Mouse (Mus musculus): Measurements from ENCODE around the gene Lhfpl4. TPM values are rescaled to one million over a fixed set of nuclear protein-coding genes. Genes with fewer than 3 reads are reported as not detected.
A peak's percentile ranks its signal among the peaks of the same experiment; 100 is the strongest.

The Lhfpl4 gene
- polyA plus RNA-seq, 1 experiment from 2014 or later: 1.0 TPM

DNA sequence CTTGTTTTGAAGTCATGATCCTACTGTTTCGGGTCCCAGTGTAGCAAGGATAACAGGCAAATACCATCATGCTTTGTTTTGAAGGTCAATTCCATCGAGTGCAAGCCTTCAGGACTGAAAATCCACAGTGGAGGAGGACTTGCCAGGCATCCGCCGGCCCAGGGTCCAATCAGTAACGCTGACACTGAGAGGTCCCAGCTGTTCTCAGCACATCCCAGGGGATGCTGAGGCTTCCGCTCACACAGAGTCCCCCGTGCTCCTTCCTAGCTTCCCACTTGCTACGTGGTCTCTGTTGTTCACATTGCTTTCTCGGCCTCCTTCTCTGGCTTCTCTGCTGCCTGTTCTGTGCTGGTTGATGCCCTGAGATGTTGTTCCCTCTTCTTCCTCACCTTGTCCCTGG lies 11.0 kb downstream of the Lhfpl4 start:
- no peaks in the 10 kb centered on the region for H3K4me1 ChIP-seq
- no peak overlapping the region for H3K27ac ChIP-seq
- 63% methylated on average over 9 of the region's 9 CpGs for WGBS
- H3K27me3 ChIP-seq (ENCODE audit: insufficient read depth, poor library complexity, severe bottlenecking): 0 out of 2 replicates have a peak, but pooled peaks cover 4% of the 10 kb centered on the region
- H3K36me3 ChIP-seq: no peaks in the 10 kb centered on the region
- H3K9me3 ChIP-seq: no peaks in the 10 kb centered on the region
- DNase-seq (ENCODE audit: low spot score): no peak
- no peak overlapping the region for H3K4me3 ChIP-seq

DNA sequence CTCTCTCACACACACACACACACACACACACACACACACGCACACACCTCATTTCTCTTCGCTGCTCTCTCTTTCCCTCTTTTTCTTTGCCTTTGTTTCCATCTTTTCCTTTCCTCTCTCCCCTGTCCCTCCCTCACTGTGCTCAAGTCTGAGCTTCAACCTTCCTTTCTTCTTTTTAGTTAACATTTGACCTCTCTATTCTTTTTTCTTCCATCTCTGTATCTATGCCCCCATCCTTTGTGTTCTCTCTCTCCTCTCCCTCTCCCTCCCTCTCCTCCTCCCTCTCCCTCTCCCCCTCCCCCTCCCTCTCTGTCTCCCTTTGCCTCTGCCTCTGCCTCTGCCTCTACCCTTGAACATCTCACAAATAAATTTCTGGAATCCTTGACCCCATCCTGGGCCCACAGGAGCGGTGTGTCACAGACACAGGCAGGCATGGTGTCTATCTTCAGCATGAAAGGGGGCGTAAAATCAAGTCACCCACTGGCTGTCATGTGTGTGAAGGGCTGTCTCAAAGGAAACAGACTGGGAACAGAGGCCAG lies 15.9 kb downstream of the Lhfpl4 start:
- Histone ChIP-seq H3K9me3 (no peaks in the 10 kb centered on the region), H3K27ac (no peak overlapping the region), H3K27me3 (ENCODE audit: insufficient read depth, poor library complexity, severe bottlenecking) (0 out of 2 replicates have a peak, but pooled peaks cover 8% of the 10 kb centered on the region), H3K36me3 (no peaks in the 10 kb centered on the region), H3K4me3 (no peak overlapping the region), H3K4me1 (no peaks in the 10 kb centered on the region)
- 50% methylated on average over 4 of the region's 4 CpGs for WGBS
- no peak for DNase-seq (ENCODE audit: low spot score)

DNA sequence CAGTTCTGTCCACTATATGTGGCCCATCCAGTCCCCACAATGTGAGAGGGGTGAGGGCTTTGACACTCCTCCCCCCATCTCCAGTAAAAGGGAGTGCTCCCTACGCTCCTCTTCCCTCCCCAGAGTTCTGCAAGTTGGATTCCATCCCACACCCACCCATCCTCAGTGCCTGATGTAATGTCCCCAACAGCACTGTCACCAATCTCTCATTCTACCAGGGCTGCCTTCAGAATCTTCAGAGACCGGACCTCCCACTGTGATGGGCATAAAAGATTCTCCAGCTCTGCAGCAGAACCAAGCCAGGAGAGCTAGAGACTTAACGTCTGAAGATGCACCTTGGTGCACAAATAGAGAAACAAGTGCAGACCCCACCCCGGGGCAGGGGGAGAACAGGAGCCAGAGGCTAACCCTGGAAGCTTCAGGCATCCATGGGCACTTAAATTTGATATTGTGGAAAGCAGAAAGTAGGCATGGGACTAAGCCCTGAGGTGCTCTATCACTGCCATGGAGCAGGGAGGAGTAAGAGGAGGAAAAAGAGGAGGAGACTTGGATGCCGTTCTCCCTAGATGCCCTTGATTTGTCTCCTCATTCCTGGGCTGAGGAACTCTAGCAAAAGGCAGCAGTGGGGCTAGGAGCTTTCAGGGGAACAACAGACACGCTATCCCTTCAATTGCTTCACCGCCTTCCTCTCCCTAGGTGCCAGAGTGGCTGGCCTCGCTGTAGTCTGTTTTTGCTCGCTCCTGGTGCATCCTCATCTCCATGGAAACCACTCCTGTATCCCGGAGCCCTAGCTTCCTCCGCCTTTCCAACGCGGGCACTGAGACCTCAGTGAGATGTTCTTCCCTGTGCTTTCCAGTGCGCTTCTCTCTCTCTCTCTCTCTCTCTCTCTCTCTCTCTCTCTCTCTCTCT lies 16.6 kb downstream of the Lhfpl4 start:
- H3K4me3 ChIP-seq: no peak overlapping the region
- H3K27me3 ChIP-seq (ENCODE audit: insufficient read depth, poor library complexity, severe bottlenecking): 0 out of 2 replicates have a peak, but pooled peaks cover 8% of the 10 kb centered on the region
- DNase-seq (ENCODE audit: low spot score): no peak
- H3K9me3 ChIP-seq: no peaks in the 10 kb centered on the region
- H3K36me3 ChIP-seq: no peaks in the 10 kb centered on the region
- H3K27ac ChIP-seq: no peak overlapping the region
- H3K4me1 ChIP-seq: no peaks in the 10 kb centered on the region
- 20% methylated on average over 14 of the region's 14 CpGs for WGBS

DNA sequence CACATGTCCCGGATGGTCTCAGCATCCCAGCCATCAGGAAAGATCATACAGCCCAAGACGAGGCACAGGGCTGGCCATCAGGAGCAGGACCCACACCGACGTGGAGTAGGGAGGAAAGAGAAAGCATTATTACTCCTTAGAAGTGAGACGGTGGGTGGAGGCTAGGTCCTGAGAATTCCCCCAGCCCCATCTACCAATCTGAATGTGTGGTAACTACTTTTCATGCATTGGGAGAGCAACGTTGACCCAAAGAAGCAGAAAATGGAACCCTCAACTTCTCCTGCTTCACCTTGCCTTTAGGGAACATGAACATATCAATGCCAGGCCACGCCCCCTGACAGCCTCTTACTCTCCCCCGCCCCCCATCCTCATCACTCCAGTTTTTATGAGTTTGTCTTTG lies 18.6 kb downstream of the Lhfpl4 start:
- WGBS: 80% methylated on average over 8 of the region's 8 CpGs
- H3K9me3 ChIP-seq: no peaks in the 10 kb centered on the region
- H3K27me3 ChIP-seq (ENCODE audit: insufficient read depth, poor library complexity, severe bottlenecking): 0 out of 2 replicates have a peak, but pooled peaks cover 8% of the 10 kb centered on the region

DNA sequence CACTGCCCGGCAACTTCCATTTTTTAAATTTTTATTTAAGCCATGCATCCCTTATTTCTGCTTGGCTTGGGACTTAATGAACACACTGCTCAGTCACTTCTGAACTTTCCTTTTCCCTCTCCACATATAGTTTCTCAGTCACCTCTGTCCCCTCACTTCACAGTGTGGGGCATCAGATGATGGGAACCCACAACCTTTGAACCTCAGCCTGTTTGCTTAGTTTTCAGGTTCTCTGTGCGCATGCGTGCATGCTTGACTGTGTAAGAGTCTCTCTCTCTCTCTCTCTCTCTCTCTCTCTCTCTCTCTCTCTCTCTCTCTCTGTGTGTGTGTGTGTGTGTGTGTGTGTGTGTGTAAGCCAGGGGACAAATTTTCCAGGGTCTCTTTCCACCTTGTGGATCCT lies 19.7 kb downstream of the Lhfpl4 start:
- no peak overlapping the region for H3K27ac ChIP-seq

More for the DNA sequence above, 18.6 kb downstream of the Lhfpl4 start:
- no peaks in the 10 kb centered on the region for H3K4me1 ChIP-seq
- no peak overlapping the region for H3K27ac ChIP-seq
- no peak for DNase-seq (ENCODE audit: low spot score)
- H3K36me3 ChIP-seq: no peaks in the 10 kb centered on the region
- H3K4me3 ChIP-seq: no peak overlapping the region

DNA sequence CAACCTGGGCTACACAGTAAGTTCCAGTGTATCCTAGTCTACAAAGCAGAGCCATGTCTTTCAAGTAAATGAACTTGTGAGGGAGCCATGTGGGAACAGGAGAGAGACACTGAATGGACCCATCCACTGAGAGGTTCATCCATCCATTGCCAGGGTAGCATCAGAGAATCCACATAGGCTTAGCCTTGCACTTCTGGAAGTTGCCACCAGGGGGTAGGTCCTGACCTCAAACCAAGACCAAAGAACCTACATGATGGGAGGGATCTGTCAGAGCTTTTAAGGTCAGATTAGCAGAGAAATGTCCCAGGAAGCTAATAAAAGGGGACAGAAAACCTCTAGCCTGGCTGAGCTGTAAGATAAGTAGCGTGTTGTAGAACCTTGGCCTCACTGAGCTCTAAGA lies 22.6 kb downstream of the Lhfpl4 start:
- no peaks in the 10 kb centered on the region for H3K9me3 ChIP-seq
- H3K27me3 ChIP-seq (ENCODE audit: insufficient read depth, poor library complexity, severe bottlenecking): no peaks in the 10 kb centered on the region
- H3K4me3 ChIP-seq: no peak overlapping the region
- DNase-seq (ENCODE audit: low spot score): no peak
- 35% methylated on average over 1 of the region's 1 CpGs for WGBS
- no peak overlapping the region for H3K27ac ChIP-seq
- peaks cover 5% of the 10 kb centered on the region; the same call in 1 of the 2 replicates for H3K4me1 ChIP-seq
- no peaks in the 10 kb centered on the region for H3K36me3 ChIP-seq

More for the DNA sequence above, 19.7 kb downstream of the Lhfpl4 start:
- no peaks in the 10 kb centered on the region for H3K36me3 ChIP-seq
- DNase-seq (ENCODE audit: low spot score): no peak
- H3K9me3 ChIP-seq: no peaks in the 10 kb centered on the region
- no peak overlapping the region for H3K4me3 ChIP-seq
- WGBS: 90% methylated on average over 3 of the region's 3 CpGs
- peaks cover 5% of the 10 kb centered on the region; the same call in 1 of the 2 replicates for H3K4me1 ChIP-seq
- 0 out of 2 replicates have a peak, but pooled peaks cover 8% of the 10 kb centered on the region for H3K27me3 ChIP-seq (ENCODE audit: insufficient read depth, poor library complexity, severe bottlenecking)

DNA sequence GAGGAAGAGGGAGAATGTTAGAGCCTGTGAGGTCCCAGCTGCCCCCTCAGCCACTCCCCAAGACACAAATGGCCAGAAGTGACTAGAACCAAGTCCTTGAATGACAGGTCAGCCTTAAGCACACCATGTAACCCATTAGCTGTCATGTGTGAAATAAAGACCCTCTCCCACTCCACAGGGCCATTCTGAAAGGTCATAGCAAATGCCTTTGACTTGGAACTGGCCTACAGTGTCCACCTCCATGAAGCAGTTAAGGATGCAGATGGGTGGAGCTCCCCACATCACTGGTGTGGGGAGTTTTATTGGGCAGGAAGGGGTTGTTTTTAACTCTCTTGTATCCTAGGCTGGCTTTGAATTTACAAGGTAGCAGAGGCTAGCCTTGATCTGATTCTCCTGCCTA lies 23.2 kb downstream of the Lhfpl4 start:
- no peak for DNase-seq (ENCODE audit: low spot score)
- Histone ChIP-seq H3K9me3 (no peaks in the 10 kb centered on the region), H3K36me3 (no peaks in the 10 kb centered on the region), H3K4me3 (no peak overlapping the region), H3K27me3 (ENCODE audit: insufficient read depth, poor library complexity, severe bottlenecking) (no peaks in the 10 kb centered on the region), H3K4me1 (peaks cover 11% of the 10 kb centered on the region), H3K27ac (no peak overlapping the region)

DNA sequence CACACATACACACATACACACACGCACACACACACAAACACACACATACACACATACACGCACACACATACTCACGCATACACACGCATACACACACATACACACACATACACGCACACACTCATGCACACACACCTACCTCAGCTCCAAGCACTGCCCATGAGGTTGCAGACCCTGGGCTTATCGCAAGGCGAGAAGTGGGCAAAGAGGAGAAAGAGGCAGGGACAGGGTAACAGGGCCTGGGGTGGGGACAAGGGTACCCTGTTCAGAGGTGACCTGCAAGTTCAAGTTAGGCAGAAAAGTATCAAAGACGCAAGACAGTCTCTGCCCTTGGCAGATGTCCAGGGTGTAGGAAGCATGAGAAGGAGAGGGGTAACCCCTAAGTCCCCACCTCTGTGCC lies 24.5 kb downstream of the Lhfpl4 start:
- peaks cover 18% of the 10 kb centered on the region for H3K4me1 ChIP-seq
- no peak overlapping the region for H3K4me3 ChIP-seq
- H3K9me3 ChIP-seq: no peaks in the 10 kb centered on the region
- H3K36me3 ChIP-seq: no peaks in the 10 kb centered on the region
- no peaks in the 10 kb centered on the region for H3K27me3 ChIP-seq (ENCODE audit: insufficient read depth, poor library complexity, severe bottlenecking)
- DNase-seq (ENCODE audit: low spot score): no peak
- H3K27ac ChIP-seq: 0 out of 2 replicates have a peak overlapping the region, but pooled peaks have one; percentile 32
- 84% methylated on average over 8 of the region's 8 CpGs for WGBS

DNA sequence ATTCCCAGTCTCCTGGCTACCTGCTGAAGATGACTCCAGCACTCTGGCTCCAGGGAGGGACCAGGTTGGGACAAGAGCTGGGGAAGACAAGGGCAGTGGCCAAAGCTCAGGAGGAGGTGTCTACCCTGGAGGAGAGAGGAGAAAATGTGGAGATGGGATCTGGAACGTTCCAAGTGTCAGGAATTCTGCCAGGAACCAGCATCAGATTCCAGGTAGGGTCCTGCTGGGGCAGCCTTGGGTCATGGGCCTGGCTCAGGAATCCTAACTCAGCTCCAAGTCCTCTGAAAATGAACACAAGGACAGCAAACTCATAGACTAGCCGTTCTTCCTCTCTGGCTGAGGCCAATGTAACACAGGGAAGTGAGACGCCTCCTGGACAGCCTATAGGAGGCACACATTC lies 25.3 kb downstream of the Lhfpl4 start:
- Histone ChIP-seq H3K27ac (no peak overlapping the region), H3K9me3 (no peaks in the 10 kb centered on the region), H3K27me3 (ENCODE audit: insufficient read depth, poor library complexity, severe bottlenecking) (no peaks in the 10 kb centered on the region), H3K4me3 (no peak overlapping the region), H3K4me1 (peaks cover 18% of the 10 kb centered on the region), H3K36me3 (no peaks in the 10 kb centered on the region)
- DNase-seq (ENCODE audit: low spot score): no peak
- WGBS: 74% methylated on average over 3 of the region's 3 CpGs

DNA sequence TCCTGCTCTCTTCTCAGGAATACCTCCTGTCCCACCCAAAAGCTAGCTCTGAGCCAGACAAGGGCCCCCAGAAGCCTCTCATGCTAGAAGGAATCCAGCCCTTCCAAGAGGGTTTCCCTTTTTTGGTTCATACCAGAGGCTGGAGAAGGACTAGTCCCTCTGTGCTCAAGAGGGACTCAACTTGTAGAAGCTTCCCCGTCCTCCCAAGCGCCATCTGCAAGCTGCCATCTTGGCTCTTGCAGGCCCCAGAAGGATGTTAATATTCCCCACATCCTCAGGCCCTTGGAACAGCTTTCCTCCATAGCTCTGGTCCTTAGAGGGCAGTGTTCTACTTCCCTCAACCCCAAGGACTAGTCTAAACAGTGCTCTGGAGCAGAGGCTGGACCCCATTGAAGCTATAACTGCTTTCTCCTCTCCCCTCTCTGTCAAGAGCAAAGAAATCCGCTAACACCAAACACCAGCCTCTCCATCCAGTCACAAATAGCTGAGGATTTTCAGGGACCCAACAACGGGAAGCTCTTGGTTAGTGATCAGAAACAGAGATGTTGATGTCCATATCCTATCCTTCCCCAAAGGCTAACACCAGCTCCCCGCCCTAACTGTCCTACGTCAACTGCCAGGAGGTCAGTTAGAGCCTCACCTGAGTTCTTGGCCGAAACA lies 26.7 kb downstream of the Lhfpl4 start:
- Histone ChIP-seq H3K4me1 (peaks cover 18% of the 10 kb centered on the region), H3K27me3 (ENCODE audit: insufficient read depth, poor library complexity, severe bottlenecking) (no peaks in the 10 kb centered on the region), H3K9me3 (no peaks in the 10 kb centered on the region), H3K4me3 (no peak overlapping the region), H3K36me3 (no peaks in the 10 kb centered on the region), H3K27ac (no peak overlapping the region)
- 82% methylated on average over 7 of the region's 7 CpGs for WGBS
- no peak for DNase-seq (ENCODE audit: low spot score)

DNA sequence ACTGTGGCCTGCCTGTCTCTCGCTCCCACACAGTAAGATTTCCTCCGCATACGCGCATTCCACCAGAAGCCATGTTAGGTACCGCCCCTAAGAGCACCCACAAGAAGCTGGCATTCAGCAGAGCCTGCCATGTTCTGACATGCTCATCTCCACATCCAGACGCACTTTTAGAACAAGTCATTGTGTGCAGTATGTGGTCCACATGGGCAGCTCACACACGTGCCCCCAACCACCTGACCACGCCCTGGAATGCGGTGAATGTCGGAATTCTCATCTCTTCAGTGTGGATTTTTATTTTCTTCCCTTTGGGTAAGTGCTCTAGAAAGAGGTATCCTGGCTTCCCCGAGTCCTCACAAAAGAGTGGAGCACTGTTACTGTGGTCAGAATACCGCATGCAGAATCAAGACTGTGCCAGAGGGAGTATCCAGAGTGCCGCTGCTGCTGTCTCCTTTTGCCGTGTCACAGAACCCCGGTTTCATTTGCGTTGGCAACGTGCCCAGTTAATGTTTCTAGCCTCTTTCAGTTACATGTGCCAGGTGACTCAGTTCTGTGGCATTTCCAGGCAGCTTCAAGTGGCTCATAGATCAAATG lies 28.4 kb downstream of the Lhfpl4 start:
- Histone ChIP-seq H3K36me3 (no peaks in the 10 kb centered on the region), H3K9me3 (no peaks in the 10 kb centered on the region), H3K4me3 (no peak overlapping the region), H3K27ac (no peak overlapping the region), H3K27me3 (ENCODE audit: insufficient read depth, poor library complexity, severe bottlenecking) (no peaks in the 10 kb centered on the region), H3K4me1 (peaks cover 18% of the 10 kb centered on the region)
- 66% methylated on average over 17 of the region's 17 CpGs for WGBS
- DNase-seq (ENCODE audit: low spot score): peak; percentile 80

DNA sequence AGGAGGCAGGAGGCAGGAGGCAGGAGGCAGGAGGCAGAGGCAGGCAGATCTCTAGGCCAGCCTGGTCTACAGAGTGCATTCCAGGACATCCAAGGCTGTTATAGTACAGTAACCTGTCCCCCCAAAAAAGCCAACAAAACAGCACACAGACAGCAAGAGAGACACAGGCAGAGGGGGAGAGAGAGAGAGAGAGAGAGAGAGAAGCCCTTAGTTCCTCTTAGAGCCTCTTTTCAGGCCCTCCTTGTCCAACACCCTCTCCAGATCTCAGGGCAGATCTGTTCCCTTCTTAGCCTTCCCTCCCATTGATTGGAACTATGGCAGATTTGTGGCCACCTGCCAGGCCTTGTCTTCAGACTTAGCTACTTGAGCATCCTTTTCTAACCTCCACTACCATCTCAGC lies 31.7 kb downstream of the Lhfpl4 start:
- no peak overlapping the region for H3K4me3 ChIP-seq
- H3K9me3 ChIP-seq: no peaks in the 10 kb centered on the region
- H3K4me1 ChIP-seq: peaks cover 13% of the 10 kb centered on the region
- DNase-seq (ENCODE audit: low spot score): no peak
- H3K36me3 ChIP-seq: peaks cover 16% of the 10 kb centered on the region
- no peak overlapping the region for H3K27ac ChIP-seq
- no peaks in the 10 kb centered on the region for H3K27me3 ChIP-seq (ENCODE audit: insufficient read depth, poor library complexity, severe bottlenecking)

DNA sequence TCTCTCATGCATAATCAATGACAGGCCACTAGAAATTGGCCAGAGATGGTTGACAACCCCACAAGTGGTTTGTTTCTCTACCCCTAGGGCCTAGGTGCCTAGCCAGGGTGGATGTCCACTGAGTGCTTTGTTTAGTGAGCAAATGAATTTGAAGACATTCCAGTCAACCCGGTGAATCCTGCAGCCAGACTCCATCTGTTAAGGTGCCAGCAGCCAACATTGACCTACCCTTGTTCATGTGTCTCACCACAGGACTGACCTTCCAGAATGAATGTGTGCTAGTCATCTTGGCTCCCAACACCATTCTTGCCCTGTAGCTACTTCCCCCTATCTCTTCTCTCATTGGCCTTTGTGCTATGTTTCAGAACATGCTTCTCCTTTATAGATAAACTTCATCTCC lies 33.2 kb downstream of the Lhfpl4 start:
- H3K4me1 ChIP-seq: peaks cover 6% of the 10 kb centered on the region
- H3K36me3 ChIP-seq: peaks cover 19% of the 10 kb centered on the region
- WGBS: 79% methylated on average over 1 of the region's 1 CpGs
- no peak overlapping the region for H3K4me3 ChIP-seq
- DNase-seq (ENCODE audit: low spot score): no peak
- H3K9me3 ChIP-seq: no peaks in the 10 kb centered on the region
- no peaks in the 10 kb centered on the region for H3K27me3 ChIP-seq (ENCODE audit: insufficient read depth, poor library complexity, severe bottlenecking)
- no peak overlapping the region for H3K27ac ChIP-seq

Measured in heart, embryonic 10.5 days (tissue).